Mouse (Mus musculus) kidney, adult 2 months (tissue): ENCODE data around the gene 2210011C24Rik.

Experiments used
- CTCF ChIP-seq: fragments of 200-500 bp; conservative IDR thresholded peaks from 2 replicates; pipeline ENCODE4 v1.5.1; 2011; ENCODE audit warnings: low read depth, mild to moderate bottlenecking, control low read depth, low read length, moderate library complexity, mixed read lengths; ENCODE audit not compliant: insufficient read depth, insufficient read length
- POLR2A ChIP-seq: fragments of 200-500 bp; IDR thresholded peaks from one replicate; pipeline ENCODE4 v1.6.1; 2011; ENCODE audit warnings: low read depth, low read length, control low read depth

GRCm38 (mm10) chr8:83978200-83978599 lies 33.8 kb downstream of the 2210011C24Rik start:
- TF ChIP-seq CTCF: no peak
- TF ChIP-seq POLR2A: no peak
